Mouse (Mus musculus) CD4-positive helper T cell, adult 2 months (primary cell): ENCODE results near the gene Nr4a1.

ENCODE experiments used
- DNase-seq: peaks from one replicate; pipeline ENCODE4 v3.0.0-alpha.2; 2012; ENCODE audit warnings: low read depth, missing footprints, low spot score

Gene Nr4a1

GRCm38 (mm10) chr15:101283911-101284750 is 30.1 kb downstream of the Nr4a1 start, which contains the start of gene Atg101:
TSS of gene Atg101 (plus strand) at chr15:101284272.
- DNase-seq: peak; percentile 94

- no peak for DNase-seq
These were observed 32.2 kb downstream of the Nr4a1 start for GRCm38 (mm10) chr15:101286129-101286770.

GRCm38 (mm10) chr15:101287361-101287760 is 33.3 kb downstream of the Nr4a1 start:
- DNase-seq: no peak

GRCm38 (mm10) chr15:101290354-101290753 is 36.3 kb downstream of the Nr4a1 start:
- DNase-seq: no peak

- DNase-seq: no peak
These were observed 37.9 kb downstream of the Nr4a1 start for GRCm38 (mm10) chr15:101292012-101292411.

GRCm38 (mm10) chr15:101293025-101293621 is 39.1 kb downstream of the Nr4a1 start, which contains the start of gene 6030408B16Rik:
TSS of gene 6030408B16Rik (plus strand) at chr15:101293212.
- no peak for DNase-seq

GRCm38 (mm10) chr15:101294028-101294894 is 40.2 kb downstream of the Nr4a1 start:
- no peak for DNase-seq

- no peak for DNase-seq
These were observed 41.0 kb downstream of the Nr4a1 start for GRCm38 (mm10) chr15:101295106-101295505.

- DNase-seq: no peak
These were observed 41.5 kb downstream of the Nr4a1 start for GRCm38 (mm10) chr15:101295616-101296015.

GRCm38 (mm10) chr15:101296091-101296490 is 42.0 kb downstream of the Nr4a1 start:
- DNase-seq: no peak

- no peak for DNase-seq
These were observed 43.9 kb downstream of the Nr4a1 start for GRCm38 (mm10) chr15:101297988-101298387.

- no peak for DNase-seq
These were observed 44.5 kb downstream of the Nr4a1 start for GRCm38 (mm10) chr15:101298550-101298949.

- DNase-seq: no peak
These were observed 45.5 kb downstream of the Nr4a1 start for GRCm38 (mm10) chr15:101299480-101299960.

GRCm38 (mm10) chr15:101300128-101300527 is 46.1 kb downstream of the Nr4a1 start:
- no peak for DNase-seq

- DNase-seq: no peak
These were observed 48.1 kb downstream of the Nr4a1 start for GRCm38 (mm10) chr15:101302201-101302600.

- DNase-seq: no peak
These were observed 49.8 kb downstream of the Nr4a1 start for GRCm38 (mm10) chr15:101303830-101304229.

GRCm38 (mm10) chr15:101306459-101306858 is 52.4 kb downstream of the Nr4a1 start:
- DNase-seq: no peak

- DNase-seq: no peak
These were observed 54.6 kb downstream of the Nr4a1 start for GRCm38 (mm10) chr15:101308440-101309348.

- no peak for DNase-seq
These were observed 55.4 kb downstream of the Nr4a1 start for GRCm38 (mm10) chr15:101309493-101309892.

GRCm38 (mm10) chr15:101311087-101311770 is 57.2 kb downstream of the Nr4a1 start:
- DNase-seq: no peak
